In the genomic region with DNA sequence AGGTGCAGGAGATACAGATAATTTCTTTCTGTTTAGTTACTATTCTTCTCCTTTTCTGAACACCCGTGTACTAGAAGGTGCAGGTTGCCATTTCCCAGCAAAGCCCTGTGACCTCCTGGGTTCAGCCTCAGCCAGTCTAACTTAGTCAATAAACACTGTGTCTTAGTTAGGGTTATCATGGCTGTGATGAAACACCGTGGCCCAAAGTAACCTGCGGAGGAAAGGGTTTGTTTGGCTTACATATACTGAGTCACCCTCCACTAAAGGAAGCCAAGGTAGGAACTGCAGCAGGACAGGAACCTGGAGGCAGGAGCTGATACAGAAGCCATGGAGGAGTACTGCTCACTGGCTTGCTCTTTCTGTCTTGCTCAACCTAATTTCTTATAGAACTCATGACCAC, we compare ENCODE assay signal across 27 mouse cellular contexts. TPM values are rescaled to one million over a fixed set of nuclear protein-coding genes. Genes with fewer than 3 reads are reported as not detected.
"Had no signal": no experiment of that assay in that cellular context is flagged by ENCODE, and none has a peak within 500 bp of the region (broad histone marks: within the 10 kb centered on the region; RNA-seq: fewer than 3 reads in every experiment).

No protein-coding gene starts in this region.

- H3K27me3 ChIP-seq: liver, embryonic 13.5 days; liver, embryonic 15.5 days; lung, embryonic 15.5 days; midbrain, embryonic 13.5 days; midbrain, embryonic 15.5 days; neural tube, embryonic 13.5 days; neural tube, embryonic 15.5 days had no signal

- H3K36me3 ChIP-seq: liver, embryonic 13.5 days; liver, embryonic 15.5 days; lung, embryonic 15.5 days; midbrain, embryonic 13.5 days; midbrain, embryonic 15.5 days; neural tube, embryonic 13.5 days; neural tube, embryonic 15.5 days had no signal

- H3K4me1 ChIP-seq: liver, embryonic 13.5 days; lung, embryonic 15.5 days; megakaryocyte, embryonic 14.5 days; midbrain, embryonic 13.5 days; midbrain, embryonic 15.5 days; neural tube, embryonic 13.5 days; neural tube, embryonic 15.5 days had no signal

- H3K9ac ChIP-seq: liver, embryonic 13.5 days; liver, embryonic 15.5 days; lung, embryonic 15.5 days; midbrain, embryonic 13.5 days; midbrain, embryonic 15.5 days; neural tube, embryonic 13.5 days; neural tube, embryonic 15.5 days had no signal

- ATAC-seq: lung, postnatal 0 days; midbrain, embryonic 13.5 days; midbrain, embryonic 15.5 days had no signal

- DNase-seq: liver, embryonic 13.5 days; lung, adult 2 months; lung, postnatal 14 days; lung, postnatal 36 days; retina, postnatal 1 day; right cerebral cortex, adult 18-20 months; right cerebral cortex, postnatal 25 days; right cerebral cortex, postnatal 4 days; spleen, adult 18-20 months; thymus, adult 2 months; thymus, postnatal 25 days; thymus, postnatal 4 days had no signal

- H3K27ac ChIP-seq: liver, embryonic 13.5 days; liver, embryonic 15.5 days; lung, embryonic 15.5 days; macrophage; midbrain, embryonic 13.5 days; midbrain, embryonic 15.5 days; neural tube, embryonic 13.5 days; neural tube, embryonic 15.5 days had no signal

- H3K9me3 ChIP-seq: liver, embryonic 13.5 days; liver, embryonic 15.5 days; lung, embryonic 15.5 days; midbrain, embryonic 13.5 days; midbrain, embryonic 15.5 days; neural tube, embryonic 13.5 days; neural tube, embryonic 15.5 days had no signal

- H3K4me3 ChIP-seq: liver, embryonic 13.5 days; liver, embryonic 15.5 days; lung, embryonic 15.5 days; megakaryocyte, embryonic 14.5 days; midbrain, embryonic 13.5 days; midbrain, embryonic 15.5 days; neural tube, embryonic 13.5 days; neural tube, embryonic 15.5 days had no signal

- H3K4me2 ChIP-seq: liver, embryonic 13.5 days; liver, embryonic 15.5 days; lung, embryonic 15.5 days; midbrain, embryonic 11.5 days; midbrain, embryonic 13.5 days; midbrain, embryonic 15.5 days; neural tube, embryonic 13.5 days; neural tube, embryonic 15.5 days had no signal

RNA-seq across cellular contexts. Expression of gene Cpb2, which starts 8.3 kb away (rescaled TPM):
- total RNA-seq: megakaryocyte progenitor cell, adult 5-6 weeks; midbrain, postnatal 0 days; monocyte, adult 5-6 weeks had no signal
- polyA plus RNA-seq: lung, embryonic 15.5 days; lung, postnatal 0 days; macrophage; midbrain, embryonic 11.5 days; midbrain, embryonic 15.5 days; midbrain, postnatal 0 days; neural tube, embryonic 13.5 days; neural tube, embryonic 15.5 days; small intestine, adult 2 months; testis, adult 2 months; thymus, adult 2 months had no signal
